Mouse (Mus musculus) embryonic facial prominence, embryonic 14.5 days (tissue): ENCODE data around the gene Klrc3. TPM values are rescaled to one million over a fixed set of nuclear protein-coding genes. Genes with fewer than 3 reads are reported as not detected.

ENCODE experiments used
- ATAC-seq: fragments of 200-750 bp; cut with Nextera tagmentation; 2 replicates; pipeline ENCODE4 v1.8.0; 2017; ENCODE audit warnings: low read depth, moderate number of reproducible peaks, moderate TSS enrichment
- DNase-seq: peaks from one replicate; pipeline ENCODE4 v3.0.0-alpha.2; 2015; ENCODE audit warnings: low spot score
- H3K27ac ChIP-seq: fragments of 300-500 bp; sonication (generic); replicated peaks from 2 replicates; pipeline ENCODE4 v1.5.1; 2014; ENCODE audit warnings: low read depth, mild to moderate bottlenecking, low read length, moderate library complexity
- H3K27me3 ChIP-seq: fragments of 300-500 bp; sonication (generic); replicated peaks from 2 replicates; pipeline ENCODE4 v1.6.1; 2014; ENCODE audit warnings: low read length; ENCODE audit not compliant: control insufficient read depth, insufficient read depth
- H3K36me3 ChIP-seq: fragments of 300-500 bp; sonication (generic); 2 replicates; pipeline ENCODE4 v1.6.1; 2014; ENCODE audit warnings: low read length, mixed read lengths; ENCODE audit not compliant: control insufficient read depth, insufficient read depth
- H3K4me1 ChIP-seq: fragments of 300-500 bp; sonication (generic); 2 replicates; pipeline ENCODE4 v1.6.1; 2014; ENCODE audit warnings: antibody characterized with exemption, low read length; ENCODE audit not compliant: control insufficient read depth, insufficient read depth
- H3K4me2 ChIP-seq: fragments of 300-500 bp; sonication (generic); 2 replicates; pipeline ENCODE4 v1.6.1; 2014; ENCODE audit warnings: low read depth, mild to moderate bottlenecking, low read length, moderate library complexity, mixed read lengths
- H3K4me3 ChIP-seq: fragments of 300-500 bp; sonication (generic); 2 replicates; pipeline ENCODE4 v1.5.1; 2014; ENCODE audit warnings: low read depth, mild to moderate bottlenecking, low read length
- H3K9ac ChIP-seq: fragments of 300-500 bp; sonication (generic); 2 replicates; pipeline ENCODE4 v1.6.1; 2014; ENCODE audit warnings: low read depth, mild to moderate bottlenecking, low read length, moderate library complexity, mixed read lengths
- H3K9me3 ChIP-seq: fragments of 300-500 bp; sonication (generic); 2 replicates; pipeline ENCODE4 v1.6.1; 2016; ENCODE audit warnings: low read length; ENCODE audit not compliant: control insufficient read depth
- WGBS: fragments of 180-500 bp; shearing (Covaris S2); extraction: QIAGEN DNeasy Blood & Tissue Kit; methylation state at CpG from one replicate; pipeline ENCODE4 v1.1.7; 2014; 5-methylcytosine and 5-hydroxymethylcytosine counted together
- microRNA-seq: library from miRNA; unstranded; fragments of <30 nt; microRNA quantifications from one replicate; pipeline ENCODE4, GENCODE M21; 2016; ENCODE audit warnings: borderline number of aligned reads
- polyA plus RNA-seq: library from polyadenylated mRNA; unstranded; fragments of >200 nt; fragmentation: Nextera tagmentation; extraction: Ambion mirVana; gene quantifications from 2 replicates; pipeline ENCODE4 v1.2.1, GENCODE M21; 2014

Gene Klrc3
- polyA plus RNA-seq, 1 experiment from 2014 or later = not detected

- H3K9ac ChIP-seq = no peak overlapping the region
- no peaks in the 10 kb centered on the region for H3K27me3 ChIP-seq
- no peak overlapping the region for H3K4me2 ChIP-seq
- no peaks in the 10 kb centered on the region for H3K36me3 ChIP-seq
- H3K27ac ChIP-seq = no peak overlapping the region
- H3K4me1 ChIP-seq = no peaks in the 10 kb centered on the region
- DNase-seq (no peak), ATAC-seq (no peak)
- no peaks in the 10 kb centered on the region for H3K9me3 ChIP-seq
- H3K4me3 ChIP-seq = no peak overlapping the region
Observed at GRCm38 (mm10) chr6:129608372-129608771, 34.8 kb downstream of the Klrc3 start.

GRCm38 (mm10) chr6:129591508-129591907 lies 51.6 kb downstream of the Klrc3 start, which contains the start of gene Klrd1:
TSS of gene Klrd1 (plus strand) at chr6:129591782.
- H3K4me1 ChIP-seq = no peaks in the 10 kb centered on the region
- H3K36me3 ChIP-seq = no peaks in the 10 kb centered on the region
- H3K4me2 ChIP-seq = no peak within 1 kb of the TSS
- H3K27me3 ChIP-seq = no peaks in the 10 kb centered on the region
- no peak within 1 kb of the TSS for H3K9ac ChIP-seq
- no peak for ATAC-seq
- DNase-seq = no peak
- WGBS = 78% methylated on average over 3 of the region's 3 CpGs
- H3K27ac ChIP-seq = no peak within 1 kb of the TSS
- no peaks in the 10 kb centered on the region for H3K9me3 ChIP-seq
- H3K4me3 ChIP-seq = no peak within 1 kb of the TSS

Small RNA genes within 50 kb of the gene (microRNA-seq; reads per million reads assigned to microRNA genes)
- gene Mir680-1 = not detected

Other genes with a start within 250 kb of the Klrc3 start
- gene Clec1b, start 246.0 kb downstream of the Klrc3 start, polyA plus RNA-seq = 1.6 and 2.2 TPM in 2 replicates
- gene Clec9a, start 234.5 kb downstream of the Klrc3 start, polyA plus RNA-seq = 0.17 and 0.24 TPM in 2 replicates
- gene Clec1a, start 191.3 kb downstream of the Klrc3 start, polyA plus RNA-seq = 2.7 and 4.3 TPM in 2 replicates
- 0.06 TPM in 1 of 2 replicates, not detected in the other for gene Olr1, start 136.2 kb downstream of the Klrc3 start, polyA plus RNA-seq
- gene Tmem52b, start 130.8 kb downstream of the Klrc3 start, polyA plus RNA-seq = not detected in 2 replicates
- 19.8 and 21.4 TPM in 2 replicates for gene Gabarapl1, start 110.2 kb downstream of the Klrc3 start, polyA plus RNA-seq
- gene Klre1, start 65.4 kb downstream of the Klrc3 start, polyA plus RNA-seq = not detected in 2 replicates
- 0.26 and 2.4 TPM in 2 replicates for gene Klrd1, start 51.6 kb downstream of the Klrc3 start, polyA plus RNA-seq
- 0.06 TPM in 1 of 2 replicates, not detected in the other for gene Klrk1, start 19.5 kb downstream of the Klrc3 start, polyA plus RNA-seq
- not detected in 2 replicates for gene Klrc2, start 17.4 kb upstream of the Klrc3 start, polyA plus RNA-seq
- gene Klrc1, start 35.6 kb upstream of the Klrc3 start, polyA plus RNA-seq = not detected in 2 replicates
- gene Klri1, start 73.8 kb upstream of the Klrc3 start, polyA plus RNA-seq = not detected in 2 replicates
- gene Klri2, start 97.1 kb upstream of the Klrc3 start, polyA plus RNA-seq = not detected in 2 replicates
- not detected in 2 replicates for gene Gm156, start 140.9 kb upstream of the Klrc3 start, polyA plus RNA-seq
- not detected in 2 replicates for gene Gm17631, start 219.3 kb upstream of the Klrc3 start, polyA plus RNA-seq
- gene Klra17, start 233.3 kb upstream of the Klrc3 start, polyA plus RNA-seq = not detected in 2 replicates